ENCODE assay signal across 8 mouse cellular contexts in genomic region chr6:122296918-122297278, GRCm38 (mm10). TPM values are rescaled to one million over a fixed set of nuclear protein-coding genes. Genes with fewer than 3 reads are reported as not detected.
DNase-seq lines count a peak whose midpoint lies in the region; ATAC-seq and TF ChIP-seq lines count a peak whose summit lies in the region.

No protein-coding gene starts in this region.

- H3K4me1 ChIP-seq in heart, adult 2 months (ENCODE audit: control insufficient read depth, insufficient read depth, low read length), result peaks cover 1% of the 10 kb centered on the region; the same call in 1 of the 2 replicates
- no peaks in the 10 kb centered on the region for H3K4me1 ChIP-seq in testis, adult 2 months (ENCODE audit: control insufficient read depth, insufficient read depth, low read length)
- peaks cover 12% of the 10 kb centered on the region for H3K4me1 ChIP-seq in liver, embryonic 13.5 days (replicated peaks)

- TF ChIP-seq EP300 in heart, adult 2 months (IDR thresholded peaks at IDR 0.05; ENCODE audit: insufficient read depth, low read depth, low read length), result no peak

- no peaks in the 10 kb centered on the region for H3K9me3 ChIP-seq in liver, embryonic 13.5 days (replicated peaks)

- intact Hi-C loops in heart, adult 2 months (cut with DNase I), result no loop called here

- no peak for ATAC-seq in liver, embryonic 13.5 days (ENCODE audit: low read depth)

- no peaks in the 10 kb centered on the region for H3K79me2 ChIP-seq in heart, adult 2 months (replicated peaks; ENCODE audit: control insufficient read depth, insufficient read depth, low read length)

- no peaks in the 10 kb centered on the region for H3K36me3 ChIP-seq in heart, adult 2 months (ENCODE audit: control insufficient read depth, insufficient read depth, low read length)
- no peaks in the 10 kb centered on the region for H3K36me3 ChIP-seq in testis, adult 2 months (ENCODE audit: control insufficient read depth, insufficient read depth, low read length)
- H3K36me3 ChIP-seq in liver, embryonic 13.5 days, result no peaks in the 10 kb centered on the region

- H3K27me3 ChIP-seq in heart, adult 2 months (ENCODE audit: control insufficient read depth, insufficient read depth, low read length), result no peaks in the 10 kb centered on the region
- no peaks in the 10 kb centered on the region for H3K27me3 ChIP-seq in testis, adult 2 months (ENCODE audit: control insufficient read depth, insufficient read depth, low read length)
- no peaks in the 10 kb centered on the region for H3K27me3 ChIP-seq in liver, embryonic 13.5 days

- DNase-seq in heart, adult 2 months, result no peak
- DNase-seq in heart, postnatal 4 days, result no peak
- DNase-seq in testis, postnatal 10 days (ENCODE audit: low spot score), result no peak
- no peak for DNase-seq in liver, embryonic 13.5 days
- DNase-seq in right cerebral cortex, adult 18-20 months, result no peak
- DNase-seq in ovary, adult 18-20 months (ENCODE audit: low spot score), result no peak
- DNase-seq in cerebellum, adult 9-10 months, result no peak

- TF ChIP-seq POLR2A in heart, adult 2 months (IDR thresholded peaks at IDR 0.05; ENCODE audit: insufficient read depth, low read depth, low read length), result no peak
- no peak for TF ChIP-seq POLR2A in testis, adult 2 months (IDR thresholded peaks at IDR 0.05; ENCODE audit: control insufficient read depth, low read depth, low read length)

- no peak for TF ChIP-seq CTCF in heart, adult 2 months (IDR thresholded peaks at IDR 0.05)
- TF ChIP-seq CTCF in testis, adult 2 months (IDR thresholded peaks at IDR 0.05; ENCODE audit: control insufficient read depth, insufficient read depth, insufficient replicate concordance, low read depth, low read length), result no peak

- no peak overlapping the region for H3K27ac ChIP-seq in heart, adult 2 months
- no peak overlapping the region for H3K27ac ChIP-seq in testis, adult 2 months (ENCODE audit: control insufficient read depth, insufficient read depth, low read depth, low read length)
- H3K27ac ChIP-seq in liver, embryonic 13.5 days, result no peak overlapping the region

- H3K4me2 ChIP-seq in liver, embryonic 13.5 days, result peak overlapping the region; percentile 67

- H3K4me3 ChIP-seq in heart, adult 2 months, result peak overlapping the region; percentile 40
- peak overlapping the region; percentile 8; the same call in 1 of the 2 replicates for H3K4me3 ChIP-seq in testis, adult 2 months (ENCODE audit: control insufficient read depth, low read depth, low read length)
- peak overlapping the region; percentile 55 for H3K4me3 ChIP-seq in liver, embryonic 13.5 days (replicated peaks)

- WGBS in heart, adult 2 months, result 22% methylated on average over 3 of the region's 3 CpGs
- WGBS in liver, embryonic 13.5 days (ENCODE audit: insufficient replicate concordance), result 26% methylated on average over 3 of the region's 3 CpGs

- no peak overlapping the region; the same call in 1 of the 2 replicates for H3K9ac ChIP-seq in heart, adult 2 months (ENCODE audit: low read depth, low read length)
- no peak overlapping the region for H3K9ac ChIP-seq in liver, embryonic 13.5 days

RNA-seq across cellular contexts. Expression of gene M6pr, which starts 11.6 kb away (rescaled TPM):
- total RNA-seq in heart, adult 2 months (2021), result 10 to 100 TPM; 39.8 to 43.2 TPM
- 27.6 and 49.3 TPM in 2 replicates for polyA plus RNA-seq in heart, adult 2 months (2012; rRNA removed)
- 10 to 100 TPM; 53.4 to 54.6 TPM for total RNA-seq in heart, postnatal 4 days (2021)
- polyA plus RNA-seq in testis, adult 2 months (2012; rRNA removed), result 19.8 and 24.3 TPM in 2 replicates
- 105 and 116 TPM in 2 replicates for polyA plus RNA-seq in liver, embryonic 13.5 days (2015; fragmentation: Nextera tagmentation; extraction: Ambion mirVana)

RNA-seq across cellular contexts. Expression of gene Klrg1, which starts 14.2 kb away (rescaled TPM):
- not detected for total RNA-seq in heart, adult 2 months (2021)
- 0.31 TPM in 1 of 2 replicates, not detected in the other for polyA plus RNA-seq in heart, adult 2 months (2012; rRNA removed)
- total RNA-seq in heart, postnatal 4 days (2021), result not detected
- polyA plus RNA-seq in testis, adult 2 months (2012; rRNA removed), result 0.16 and 0.18 TPM in 2 replicates
- not detected in 2 replicates for polyA plus RNA-seq in liver, embryonic 13.5 days (2015; fragmentation: Nextera tagmentation; extraction: Ambion mirVana)

RNA-seq across cellular contexts. Expression of gene Phc1, which starts 43.5 kb away (rescaled TPM):
- 10 to 100 TPM; 17.3 to 22.2 TPM for total RNA-seq in heart, adult 2 months (2021)
- 11.9 and 13.4 TPM in 2 replicates for polyA plus RNA-seq in heart, adult 2 months (2012; rRNA removed)
- total RNA-seq in heart, postnatal 4 days (2021), result 10 to 100 TPM; 32.6 to 36.5 TPM
- 193 and 198 TPM in 2 replicates for polyA plus RNA-seq in testis, adult 2 months (2012; rRNA removed)
- 2.1 and 2.2 TPM in 2 replicates for polyA plus RNA-seq in liver, embryonic 13.5 days (2015; fragmentation: Nextera tagmentation; extraction: Ambion mirVana)

Comparison
In these comparisons a context has a peak if more than half of its experiments do, and no peak if none do; other contexts are left out.
1. RNA of gene Phc1, which starts 43.5 kb away (polyA plus RNA-seq): 193 to 198 TPM in testis, adult 2 months; 11.9 to 13.4 TPM in heart, adult 2 months and 2.1 to 2.2 TPM in liver, embryonic 13.5 days; every median in the first group is over 10 times any median in the second.
2. Peak in every context shown above with its lines, with median percentiles within 50 percentile points of each other: H3K4me3 ChIP-seq.